Mouse (Mus musculus) skeletal muscle tissue, adult 2 months (tissue): ENCODE measurements around the gene Ostm1.

ENCODE experiments used
- DNase-seq: peaks from one replicate; pipeline ENCODE4 v3.0.0-alpha.2; 2012; ENCODE audit warnings: low read depth, low spot score

Gene Ostm1

DNA sequence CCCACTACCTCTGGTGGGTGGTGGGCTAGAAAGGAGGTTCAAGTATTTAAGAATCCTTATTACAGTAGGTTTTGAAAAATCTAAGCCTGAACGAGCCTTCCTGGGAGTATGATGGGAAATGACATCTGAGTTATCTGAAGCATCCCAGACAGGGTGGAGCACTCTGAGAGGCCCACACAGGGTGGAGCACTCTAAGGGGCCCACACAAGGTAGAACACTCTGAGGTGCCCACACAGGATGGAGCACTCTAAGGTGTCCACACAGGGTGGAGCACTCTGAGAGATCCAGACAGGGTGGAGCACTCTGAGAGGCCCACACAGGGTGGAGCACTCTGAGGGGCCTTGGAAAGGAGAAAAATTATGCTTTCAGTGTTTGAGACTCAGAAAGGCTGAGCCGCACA, 42.3 kb downstream of the Ostm1 start:
- no peak for DNase-seq

DNA sequence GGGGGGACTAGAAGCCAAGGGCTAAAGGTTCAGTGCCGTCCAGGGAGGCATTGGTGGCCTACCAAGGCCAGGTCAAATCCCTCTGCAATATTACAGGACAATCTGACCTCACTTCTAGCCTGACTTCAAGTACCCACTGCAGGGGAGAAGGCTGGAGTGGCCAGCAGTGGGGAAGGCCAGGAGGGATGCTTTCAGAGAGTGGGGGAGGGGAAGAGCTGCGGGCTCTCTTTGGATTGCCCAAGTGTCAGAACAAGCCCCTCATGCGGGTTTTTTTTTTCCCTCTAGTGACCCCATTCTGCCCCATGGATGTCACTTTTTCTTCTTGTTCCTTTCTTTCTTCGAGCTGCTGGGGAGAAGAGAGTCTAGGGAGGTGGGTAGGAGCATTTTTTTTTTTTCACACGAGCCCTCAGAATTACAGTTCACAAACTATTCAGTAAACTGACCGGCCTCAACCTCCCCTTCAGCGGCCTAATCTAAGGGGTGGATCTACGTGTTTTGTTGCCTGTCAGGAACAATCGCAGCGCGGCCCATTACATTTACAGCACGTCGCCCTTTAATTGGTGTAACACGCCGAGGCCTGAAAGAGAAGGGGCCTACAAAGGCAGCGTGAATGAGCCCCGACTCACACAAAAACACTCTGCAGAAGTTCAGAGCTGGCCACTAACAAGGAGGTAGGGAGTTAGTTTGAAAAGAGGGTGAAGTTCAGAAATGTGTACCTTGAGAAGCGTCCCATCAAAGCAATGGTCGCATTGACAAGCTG, 47.2 kb downstream of the Ostm1 start:
- DNase-seq: no peak

DNA sequence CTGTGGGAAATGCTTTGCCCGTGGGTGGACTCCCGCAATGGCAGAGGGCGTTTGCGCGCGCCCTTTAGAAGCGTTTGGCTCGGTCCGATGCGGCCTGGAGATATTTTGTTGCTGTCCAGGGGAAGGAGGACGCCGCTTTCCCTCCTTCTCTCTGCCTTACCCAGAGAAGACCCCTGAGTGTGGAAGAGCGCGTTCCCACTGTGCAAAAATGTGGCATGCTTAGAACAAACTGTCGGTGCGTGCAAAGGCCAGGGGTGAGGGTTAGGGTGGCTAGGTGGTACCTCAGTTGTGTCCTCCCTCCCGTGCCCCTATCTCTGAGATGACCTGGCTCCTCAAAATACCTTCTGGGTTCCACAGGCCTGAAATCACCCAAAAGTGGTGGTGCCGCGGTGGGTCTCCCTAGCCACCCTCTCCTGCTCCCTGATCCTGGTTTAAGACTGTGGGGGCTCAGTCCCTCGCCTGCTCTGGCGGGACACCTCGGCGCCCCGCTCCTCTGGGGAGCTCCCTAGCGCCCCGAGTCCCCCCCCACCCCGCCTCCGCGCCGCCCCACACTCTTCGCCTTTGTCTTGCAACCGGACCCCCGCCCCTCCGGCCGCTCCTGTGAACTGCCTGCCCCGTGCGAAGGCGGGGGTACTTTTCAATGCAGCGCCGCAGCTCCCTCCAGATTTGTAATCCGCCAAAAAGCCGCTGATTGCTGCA, 48.3 kb downstream of the Ostm1 start:
- DNase-seq: no peak

GRCm38 (mm10) chr10:42632453-42633360, 49.1 kb downstream of the Ostm1 start:
- no peak for DNase-seq

GRCm38 (mm10) chr10:42633361-42634121, 49.9 kb downstream of the Ostm1 start:
- DNase-seq: no peak

- no peak for DNase-seq
Measured at GRCm38 (mm10) chr10:42634122-42634720, 50.6 kb downstream of the Ostm1 start.

DNA sequence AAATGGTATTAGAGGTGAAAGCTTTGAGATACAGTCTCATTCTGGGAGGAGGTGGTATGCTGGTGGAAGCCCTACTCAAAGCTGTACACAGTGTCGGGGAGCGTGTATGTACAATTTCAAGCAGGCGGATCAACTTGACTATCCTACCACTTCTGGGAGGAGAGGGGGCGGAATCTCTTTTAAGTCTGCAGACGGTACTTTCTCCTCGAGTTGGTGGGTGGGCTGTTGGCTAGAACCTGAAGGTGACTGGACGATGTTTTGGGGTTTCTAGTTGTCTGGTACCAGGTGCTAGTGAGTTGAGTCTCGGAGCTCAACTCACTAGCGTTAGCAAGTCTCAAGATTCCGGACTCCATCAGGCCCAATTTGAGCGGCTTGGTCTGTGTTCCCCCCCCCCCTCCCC, 51.4 kb downstream of the Ostm1 start:
- DNase-seq: no peak

DNA sequence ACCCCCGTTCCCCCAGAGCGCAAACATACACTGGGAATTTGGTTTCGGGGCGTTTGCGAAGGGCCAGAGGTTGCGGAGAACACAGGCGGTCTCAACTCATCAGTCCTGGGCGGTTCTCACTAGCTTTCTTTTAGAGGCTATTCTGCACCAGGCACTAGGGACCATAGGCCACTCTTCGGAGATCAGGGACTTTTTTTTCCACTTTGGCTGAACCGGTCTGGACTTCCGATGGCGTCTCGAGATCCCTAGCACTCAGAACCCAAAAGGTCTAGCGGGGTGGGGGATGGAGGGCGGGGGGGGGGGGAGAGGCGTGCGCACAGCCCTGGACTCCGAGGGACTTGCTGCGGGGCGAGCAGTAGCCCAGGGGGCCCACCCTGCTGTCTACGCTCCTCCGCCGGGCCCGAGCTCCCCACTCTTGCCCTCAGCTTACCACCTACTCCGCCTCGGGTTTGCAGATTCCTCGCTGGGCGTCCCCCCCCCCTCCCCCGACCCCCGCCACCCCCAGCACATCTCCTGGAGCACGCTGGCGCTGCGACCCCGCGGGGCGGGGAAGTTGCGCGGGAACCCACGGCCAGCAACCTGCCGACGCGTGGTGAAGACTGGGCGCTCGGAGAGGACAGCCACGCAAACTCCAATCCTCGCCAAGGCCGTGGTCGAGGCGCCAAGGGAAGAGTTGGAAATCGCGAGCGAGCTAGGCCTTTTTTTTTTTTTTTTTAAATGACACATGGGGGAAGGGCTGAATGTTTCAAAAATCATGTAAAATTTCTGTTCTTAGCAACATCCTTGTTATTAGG, 52.1 kb downstream of the Ostm1 start:
- DNase-seq: no peak

DNA sequence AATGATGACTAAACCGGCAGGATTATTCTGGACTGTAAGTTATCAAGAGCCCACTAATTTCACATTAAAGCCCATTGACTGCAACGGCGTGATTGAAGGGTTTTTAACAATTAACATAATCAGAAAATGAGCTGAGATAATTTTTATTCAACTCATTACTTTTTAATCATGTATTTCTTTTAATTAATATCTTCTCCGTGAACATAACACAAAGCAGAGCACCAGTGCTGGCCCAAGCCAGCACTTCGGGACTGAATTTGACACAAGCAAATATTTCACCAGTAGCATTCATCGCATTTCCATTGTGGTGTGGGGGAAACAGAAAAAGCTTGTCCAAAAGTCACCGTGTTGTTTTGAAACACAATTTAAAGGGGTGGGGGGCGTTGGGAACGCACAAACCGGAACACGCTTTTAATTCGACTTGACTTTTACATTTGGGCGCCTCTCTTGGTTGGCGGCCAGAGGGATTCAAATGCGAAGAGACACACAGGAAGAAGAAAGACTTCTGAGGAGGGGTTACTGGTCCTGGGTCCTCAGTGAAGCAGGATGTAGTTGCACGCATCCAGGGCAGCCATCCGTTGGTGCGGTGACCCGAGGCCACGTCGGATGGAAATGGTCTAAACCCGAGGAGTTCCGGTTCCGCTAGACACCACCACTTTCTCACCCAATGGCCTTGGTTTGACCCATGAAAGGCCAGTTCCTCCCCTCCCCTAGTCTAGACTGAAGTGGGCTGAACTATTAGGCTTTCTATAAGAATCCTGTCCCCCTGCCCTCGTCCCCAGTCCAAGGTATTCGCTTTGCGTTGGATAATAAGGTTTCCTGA, 52.9 kb downstream of the Ostm1 start:
- no peak for DNase-seq

DNA sequence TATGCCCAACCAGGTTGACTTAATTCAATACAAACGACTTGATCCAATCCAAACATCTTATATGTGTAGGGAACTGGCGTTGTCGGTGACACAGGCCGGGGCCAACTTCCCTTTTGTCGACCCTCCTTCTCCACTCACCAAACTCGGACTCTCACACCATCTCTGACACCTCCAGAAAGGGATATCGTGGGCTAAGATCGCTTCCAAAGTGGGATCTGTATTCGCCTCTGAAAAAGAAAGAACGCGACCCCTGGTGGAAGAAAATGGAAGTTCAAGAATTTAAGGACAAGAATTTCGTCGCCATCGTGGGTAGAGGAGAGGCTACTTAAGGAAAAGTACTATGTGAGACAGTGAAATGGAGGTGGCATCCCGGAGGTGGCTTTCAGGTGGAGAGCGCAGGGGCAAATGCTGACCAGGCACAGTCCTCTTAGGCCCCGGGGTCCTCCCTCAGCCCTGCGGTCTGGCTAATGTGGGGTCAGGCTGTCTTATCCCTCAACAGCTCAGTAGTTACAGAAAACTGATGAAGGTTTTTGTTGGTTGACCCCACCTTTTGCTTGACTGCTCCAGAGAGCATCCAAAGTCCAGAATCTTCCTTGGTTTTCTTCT, 53.7 kb downstream of the Ostm1 start:
- peak; percentile 51 for DNase-seq

DNA sequence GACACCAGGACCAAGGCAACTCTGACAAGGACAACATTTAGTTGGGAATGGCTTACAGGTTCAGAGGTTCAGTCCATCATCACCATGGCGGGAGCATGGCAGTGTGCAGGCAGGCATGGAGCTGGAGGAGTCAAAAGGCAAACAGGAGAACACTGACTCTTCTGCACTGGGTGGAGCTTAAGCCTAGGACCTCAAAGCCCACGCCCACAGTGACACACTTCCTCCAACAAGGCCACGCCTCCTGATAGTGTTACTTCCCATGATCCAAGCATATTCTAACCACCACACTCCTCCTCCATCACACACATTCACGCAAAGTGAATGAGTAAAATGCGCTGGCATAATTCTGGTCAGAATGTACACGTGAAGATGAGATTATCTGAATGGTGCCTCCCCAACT, 56.2 kb downstream of the Ostm1 start:
- DNase-seq: no peak

- no peak for DNase-seq
Measured at GRCm38 (mm10) chr10:42643638-42644037, 60.0 kb downstream of the Ostm1 start.

GRCm38 (mm10) chr10:42646340-42646739, 62.7 kb downstream of the Ostm1 start:
- no peak for DNase-seq

- no peak for DNase-seq
Measured at GRCm38 (mm10) chr10:42661916-42662315, 78.3 kb downstream of the Ostm1 start.

DNA sequence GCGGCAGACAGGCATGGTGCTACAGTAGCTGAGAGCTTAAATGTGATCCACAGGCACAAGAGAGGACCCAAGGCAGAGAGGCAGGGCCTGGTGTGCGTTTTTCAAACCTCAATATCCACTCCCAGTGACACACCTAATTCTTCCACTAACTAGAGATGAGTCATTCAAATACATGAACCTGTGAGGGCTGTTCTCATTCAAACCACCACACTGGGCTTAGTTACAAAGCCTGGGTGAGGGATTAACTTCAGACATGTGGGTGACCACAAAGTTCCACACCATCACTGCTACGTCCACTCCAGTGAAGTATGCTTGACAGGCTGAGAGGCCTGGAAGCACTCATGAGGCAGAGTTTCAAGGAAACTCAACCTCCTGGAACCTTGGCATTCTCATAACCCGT, 86.3 kb downstream of the Ostm1 start:
- DNase-seq: no peak

- DNase-seq: no peak
Measured at GRCm38 (mm10) chr10:42672798-42673197, 89.2 kb downstream of the Ostm1 start.

- no peak for DNase-seq
Measured at GRCm38 (mm10) chr10:42675571-42675970, 91.9 kb downstream of the Ostm1 start.

- DNase-seq: no peak
Measured at GRCm38 (mm10) chr10:42678331-42678730, 94.7 kb downstream of the Ostm1 start.
